Mouse (Mus musculus): ENCODE results near the gene Lce1a1. TPM values are rescaled to one million over a fixed set of nuclear protein-coding genes. Genes with fewer than 3 reads are reported as not detected.
"Not testable (repeated sequence)": the region's sequence is repeated elsewhere in the genome, so short reads cannot be mapped to it uniquely, and the experiment has no call there.

Lce1a1 gene
- total RNA-seq (2014; rRNA removed) (not detected in 2 replicates), polyA plus RNA-seq (2015; fragmentation: Nextera tagmentation; extraction: Ambion mirVana) (not detected in 2 replicates)

DNA sequence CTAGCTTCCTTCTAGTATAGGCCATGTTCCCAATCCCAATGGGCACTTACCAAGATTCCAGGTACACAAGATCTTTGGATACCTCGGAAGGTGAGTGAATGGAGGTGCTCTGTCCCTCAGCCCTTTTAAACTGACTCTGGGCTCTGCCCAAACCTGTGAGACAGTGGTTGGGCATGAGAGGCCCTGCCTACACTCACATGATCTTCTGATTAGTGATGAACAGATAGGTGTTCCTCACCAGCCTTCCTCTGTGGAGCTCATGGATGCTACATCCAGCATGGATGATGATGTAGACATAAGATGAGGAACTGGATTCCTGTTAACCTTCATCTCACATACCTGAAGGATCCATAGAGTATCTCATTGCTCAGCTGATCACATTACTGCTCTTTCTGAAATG lies at the start of gene Lce1a1:
Gene Lce1a1 (minus strand): TSS at position 101 of the 400 bp plus-strand sequence.
- Histone ChIP-seq H3K4me2 (ENCODE audit: low read depth) (no peak within 1 kb of the TSS), H3K36me3 (ENCODE audit: insufficient read depth) (no peaks in the 10 kb centered on the region), H3K4me3 (ENCODE audit: low read depth, low read length) (no peak within 1 kb of the TSS), H3K9ac (no peak within 1 kb of the TSS), H3K4me1 (ENCODE audit: insufficient read depth) (no peaks in the 10 kb centered on the region), H3K9me3 (ENCODE audit: low read length) (no peaks in the 10 kb centered on the region), H3K27me3 (ENCODE audit: insufficient read depth, low read length) (no peaks in the 10 kb centered on the region), H3K27ac (ENCODE audit: low read depth, low read length) (no peak within 1 kb of the TSS)
- ATAC-seq (no peak), DNase-seq (no peak)
- TF ChIP-seq CTCF (IDR thresholded peaks at IDR 0.05; ENCODE audit: low read depth) = no peak
- whole genome bisulfite sequencing = 87% methylated on average over 1 of the region's 1 CpGs

- Histone ChIP-seq H3K4me1 (ENCODE audit: insufficient read depth) (no peaks in the 10 kb centered on the region), H3K27me3 (ENCODE audit: insufficient read depth, low read length) (no peaks in the 10 kb centered on the region), H3K27ac (ENCODE audit: low read depth, low read length) (no peak overlapping the region), H3K9ac (no peak overlapping the region), H3K9me3 (ENCODE audit: low read length) (no peaks in the 10 kb centered on the region), H3K36me3 (ENCODE audit: insufficient read depth) (no peaks in the 10 kb centered on the region), H3K4me3 (ENCODE audit: low read depth, low read length) (no peak overlapping the region), H3K4me2 (ENCODE audit: low read depth) (no peak overlapping the region)
- no peak for TF ChIP-seq CTCF (IDR thresholded peaks at IDR 0.05; ENCODE audit: low read depth)
- WGBS = 10% methylated on average over 1 of the region's 1 CpGs
- DNase-seq (no peak), ATAC-seq (no peak)
Observed at GRCm38 (mm10) chr3:92694613-92695012, 46.5 kb upstream of the Lce1a1 start.

DNA sequence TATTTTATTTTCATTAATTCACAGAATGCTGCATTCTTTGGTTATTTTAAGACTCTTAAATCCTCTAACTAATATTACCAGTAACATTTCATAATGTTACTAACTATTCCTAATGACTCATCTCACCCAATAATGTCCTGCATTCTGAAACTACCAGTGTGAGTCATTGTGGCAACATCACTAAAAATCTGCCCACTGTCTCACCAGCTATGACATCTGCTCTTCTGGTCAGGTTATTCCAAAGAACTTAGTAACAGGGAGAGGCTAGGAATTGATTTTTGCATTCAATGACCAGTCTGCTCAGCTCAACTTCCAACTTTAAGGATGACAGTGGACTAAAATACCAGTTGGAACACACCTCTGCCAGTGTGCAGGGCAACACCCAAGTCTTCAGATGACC lies 43.6 kb upstream of the Lce1a1 start:
- Histone ChIP-seq H3K4me3 (ENCODE audit: low read depth, low read length) (no peak overlapping the region), H3K4me2 (ENCODE audit: low read depth) (no peak overlapping the region), H3K27me3 (ENCODE audit: insufficient read depth, low read length) (no peaks in the 10 kb centered on the region), H3K36me3 (ENCODE audit: insufficient read depth) (no peaks in the 10 kb centered on the region), H3K9ac (no peak overlapping the region), H3K4me1 (ENCODE audit: insufficient read depth) (no peaks in the 10 kb centered on the region), H3K9me3 (ENCODE audit: low read length) (no peaks in the 10 kb centered on the region), H3K27ac (ENCODE audit: low read depth, low read length) (no peak overlapping the region)
- ATAC-seq (no peak), DNase-seq (no peak)
- no peak for TF ChIP-seq CTCF (IDR thresholded peaks at IDR 0.05; ENCODE audit: low read depth)

DNA sequence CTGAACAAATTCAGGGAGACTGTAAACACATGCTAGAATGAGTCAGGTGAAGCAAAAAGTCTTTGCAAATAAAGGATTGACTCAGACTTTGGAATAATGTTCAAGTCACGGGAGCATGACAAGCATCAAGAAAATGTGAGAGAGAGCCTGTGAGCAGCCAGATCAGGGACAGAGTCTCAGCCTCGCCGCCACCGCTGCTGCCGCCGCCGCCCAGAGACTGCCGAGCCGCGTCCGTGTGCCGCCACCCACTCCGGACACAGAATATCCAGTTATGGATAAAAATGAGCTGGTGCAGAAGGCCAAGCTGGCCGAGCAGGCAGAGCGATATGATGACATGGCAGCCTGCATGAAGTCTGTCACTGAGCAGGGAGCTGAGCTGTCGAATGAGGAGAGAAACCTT lies 41.0 kb upstream of the Lce1a1 start:
- H3K9ac ChIP-seq; ATAC-seq; H3K27ac ChIP-seq (ENCODE audit: low read depth, low read length); H3K9me3 ChIP-seq (ENCODE audit: low read length); H3K36me3 ChIP-seq (ENCODE audit: insufficient read depth); H3K27me3 ChIP-seq (ENCODE audit: insufficient read depth, low read length); H3K4me2 ChIP-seq (ENCODE audit: low read depth); H3K4me1 ChIP-seq (ENCODE audit: insufficient read depth); H3K4me3 ChIP-seq (ENCODE audit: low read depth, low read length); DNase-seq: not testable (repeated sequence)
- WGBS = 82% methylated on average over 16 of the region's 16 CpGs

DNA sequence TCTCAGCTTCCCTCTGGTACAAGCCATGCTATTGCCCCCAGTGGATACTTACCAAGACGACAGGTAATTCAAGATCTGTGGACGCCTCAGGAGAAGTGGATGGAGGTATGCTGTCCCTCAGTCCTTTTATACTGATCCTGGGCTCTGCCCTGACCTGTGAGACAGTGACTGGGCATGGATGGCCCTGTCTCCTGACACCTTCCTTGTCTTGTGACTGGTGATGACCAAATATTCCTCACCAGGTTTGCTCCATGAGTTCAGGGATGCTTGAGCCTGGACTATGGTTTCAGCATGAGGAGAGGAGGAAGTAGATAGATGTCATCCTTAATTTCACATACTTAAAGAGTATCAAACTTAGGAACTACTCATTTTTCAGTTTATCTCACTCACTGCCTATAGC lies 39.0 kb upstream of the Lce1a1 start, which contains the start of gene Lce1d:
Gene Lce1d (minus strand): TSS at position 101 of the 400 bp plus-strand sequence.
- no peak for DNase-seq
- H3K27me3 ChIP-seq (ENCODE audit: insufficient read depth, low read length) = no peaks in the 10 kb centered on the region
- H3K9me3 ChIP-seq (ENCODE audit: low read length) = no peaks in the 10 kb centered on the region
- no peaks in the 10 kb centered on the region for H3K4me1 ChIP-seq (ENCODE audit: insufficient read depth)
- WGBS = 80% methylated on average over 2 of the region's 2 CpGs
- no peak within 1 kb of the TSS for H3K27ac ChIP-seq (ENCODE audit: low read depth, low read length)
- no peak for TF ChIP-seq CTCF (IDR thresholded peaks at IDR 0.05; ENCODE audit: low read depth)
- H3K9ac ChIP-seq = no peak within 1 kb of the TSS
- H3K4me3 ChIP-seq (ENCODE audit: low read depth, low read length) = no peak within 1 kb of the TSS
- H3K4me2 ChIP-seq (ENCODE audit: low read depth) = no peak within 1 kb of the TSS
- no peak for ATAC-seq
- H3K36me3 ChIP-seq (ENCODE audit: insufficient read depth) = no peaks in the 10 kb centered on the region

GRCm38 (mm10) chr3:92678947-92679346 lies 30.8 kb upstream of the Lce1a1 start, which contains the start of gene Lce1c:
Gene Lce1c (plus strand): TSS chr3:92679247.
- no peak for DNase-seq
- H3K27me3 ChIP-seq (ENCODE audit: insufficient read depth, low read length) = no peaks in the 10 kb centered on the region
- TF ChIP-seq CTCF (IDR thresholded peaks at IDR 0.05; ENCODE audit: low read depth) = no peak
- no peak within 1 kb of the TSS for H3K4me2 ChIP-seq (ENCODE audit: low read depth)
- 92% methylated on average over 4 of the region's 4 CpGs for WGBS
- no peak within 1 kb of the TSS for H3K4me3 ChIP-seq (ENCODE audit: low read depth, low read length)
- no peak within 1 kb of the TSS for H3K9ac ChIP-seq
- H3K9me3 ChIP-seq (ENCODE audit: low read length) = no peaks in the 10 kb centered on the region
- no peaks in the 10 kb centered on the region for H3K36me3 ChIP-seq (ENCODE audit: insufficient read depth)
- H3K4me1 ChIP-seq (ENCODE audit: insufficient read depth) = no peaks in the 10 kb centered on the region
- no peak for ATAC-seq
- no peak within 1 kb of the TSS for H3K27ac ChIP-seq (ENCODE audit: low read depth, low read length)

DNA sequence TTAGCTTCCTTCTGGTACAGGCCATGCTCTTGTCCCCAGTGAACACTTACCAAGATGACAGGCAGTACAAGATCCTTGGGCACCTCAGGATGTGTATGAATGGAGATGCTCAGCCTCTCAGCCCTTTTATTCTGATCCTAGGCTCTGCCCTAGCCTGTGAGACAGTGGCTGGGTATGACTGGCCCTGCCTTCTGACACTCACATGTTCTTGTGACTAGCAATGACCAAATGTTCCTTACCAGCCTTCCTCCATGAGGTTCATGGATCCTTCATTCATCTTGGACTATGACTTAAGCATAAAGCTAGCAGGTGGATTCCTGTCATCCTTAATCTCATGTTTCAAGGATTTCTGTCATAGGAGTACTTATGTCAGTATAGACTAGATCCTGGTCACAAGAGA lies 22.1 kb upstream of the Lce1a1 start, which contains the start of gene Lce1a2:
Gene Lce1a2 (minus strand): TSS at position 101 of the 400 bp plus-strand sequence.
- Histone ChIP-seq H3K27ac (ENCODE audit: low read depth, low read length) (no peak within 1 kb of the TSS), H3K9ac (no peak within 1 kb of the TSS), H3K9me3 (ENCODE audit: low read length) (no peaks in the 10 kb centered on the region), H3K27me3 (ENCODE audit: insufficient read depth, low read length) (no peaks in the 10 kb centered on the region), H3K36me3 (ENCODE audit: insufficient read depth) (no peaks in the 10 kb centered on the region), H3K4me1 (ENCODE audit: insufficient read depth) (no peaks in the 10 kb centered on the region), H3K4me3 (ENCODE audit: low read depth, low read length) (no peak within 1 kb of the TSS), H3K4me2 (ENCODE audit: low read depth) (no peak within 1 kb of the TSS)
- DNase-seq (no peak), ATAC-seq (no peak)
- TF ChIP-seq CTCF (IDR thresholded peaks at IDR 0.05; ENCODE audit: low read depth) = no peak

- DNase-seq (no peak), ATAC-seq (no peak)
- no peak within 1 kb of the TSS for H3K4me3 ChIP-seq (ENCODE audit: low read depth, low read length)
- H3K36me3 ChIP-seq (ENCODE audit: insufficient read depth) = no peaks in the 10 kb centered on the region
- TF ChIP-seq CTCF (IDR thresholded peaks at IDR 0.05; ENCODE audit: low read depth) = no peak
- H3K4me1 ChIP-seq (ENCODE audit: insufficient read depth) = no peaks in the 10 kb centered on the region
- H3K27me3 ChIP-seq (ENCODE audit: insufficient read depth, low read length) = no peaks in the 10 kb centered on the region
- H3K4me2 ChIP-seq (ENCODE audit: low read depth) = no peak within 1 kb of the TSS
- no peak within 1 kb of the TSS for H3K27ac ChIP-seq (ENCODE audit: low read depth, low read length)
- no peak within 1 kb of the TSS for H3K9ac ChIP-seq
- H3K9me3 ChIP-seq (ENCODE audit: low read length) = no peaks in the 10 kb centered on the region
Observed at GRCm38 (mm10) chr3:92656826-92657225, 8.7 kb upstream of the Lce1a1 start, which contains the start of gene Lce1b. Gene Lce1b (minus strand): TSS chr3:92656926.

Data from forebrain, postnatal 0 days (tissue).